Mouse (Mus musculus) gastrocnemius, adult 2 months (tissue): ENCODE data around the gene Dnajc4. TPM values are rescaled to one million over a fixed set of nuclear protein-coding genes. Genes with fewer than 3 reads are reported as not detected.

Experiments
- DNase-seq: peaks from one replicate; pipeline ENCODE4 v3.0.0; 2022
- H3K27ac ChIP-seq: fragments of 200-600 bp; 2 replicates; pipeline ENCODE4 v1.8.1; 2022; ENCODE audit warnings: mild to moderate bottlenecking
- H3K4me3 ChIP-seq: fragments of 200-600 bp; 2 replicates; pipeline ENCODE4 v1.8.1; 2022; ENCODE audit warnings: mild to moderate bottlenecking, moderate library complexity
- CTCF ChIP-seq: fragments of 200-600 bp; IDR thresholded peaks from 2 replicates; pipeline ENCODE4 v1.8.1; 2022; ENCODE audit warnings: antibody characterized with exemption, mild to moderate bottlenecking, moderate library complexity
- intact Hi-C: fragments of 180-260 bp; cut with DNase I; formaldehyde crosslinking; loops from one replicate; pipeline ENCODE4 v1.15.1; 2025
- total RNA-seq, 2 experiments: library from RNA; stranded (reverse); gene quantifications; 2 replicates each; pipeline ENCODE4 v1.2.3; 2021

Gene Dnajc4
- total RNA-seq, 2 experiments from 2014 or later, result 35.3 to 37.6 TPM

GRCm38 (mm10) chr19:6977759-6978638, 14.4 kb downstream of the Dnajc4 start:
- no peak for DNase-seq
- peak overlapping the region; percentile 100 for H3K27ac ChIP-seq
- peak overlapping the region; percentile 95 for H3K4me3 ChIP-seq
- intact Hi-C loops, result no loop called here
- no peak for TF ChIP-seq CTCF

GRCm38 (mm10) chr19:6975537-6976521, 16.5 kb downstream of the Dnajc4 start, which contains the start of gene Plcb3:
Plcb3 (minus strand) TSS chr19:6976470.
- intact Hi-C loops, result no loop called here
- Histone ChIP-seq H3K27ac (peak within 1 kb of the TSS; percentile 100), H3K4me3 (peak within 1 kb of the TSS; percentile 95)
- TF ChIP-seq CTCF, result peak; percentile 24; the same call in 1 of the 2 replicates
- DNase-seq, result peak; percentile 89

- H3K4me3 ChIP-seq, result peak within 1 kb of the TSS; percentile 95
- peak; percentile 92 for DNase-seq
- TF ChIP-seq CTCF, result no peak
- H3K27ac ChIP-seq, result peak within 1 kb of the TSS; percentile 100
- intact Hi-C loops, result no loop called here
Observed at GRCm38 (mm10) chr19:6974211-6975205, 17.9 kb downstream of the Dnajc4 start, which contains the start of gene Ppp1r14b. Ppp1r14b (plus strand) TSS chr19:6974968.

- peak overlapping the region; percentile 100 for H3K27ac ChIP-seq
- intact Hi-C loops, result no loop called here
- no peak for DNase-seq
Observed at GRCm38 (mm10) chr19:6973581-6974190, 18.7 kb downstream of the Dnajc4 start.

GRCm38 (mm10) chr19:6972247-6972917, 20.0 kb downstream of the Dnajc4 start:
- no peak overlapping the region for H3K4me3 ChIP-seq
- no peak for DNase-seq
- H3K27ac ChIP-seq, result no peak overlapping the region
- intact Hi-C loops, result no loop called here
- TF ChIP-seq CTCF, result no peak

More at GRCm38 (mm10) chr19:6973581-6974190, 18.7 kb downstream of the Dnajc4 start:
- peak overlapping the region; percentile 95 for H3K4me3 ChIP-seq
- TF ChIP-seq CTCF, result no peak

- no peak for TF ChIP-seq CTCF
- intact Hi-C loops, result no loop called here
- 0 out of 2 replicates have a peak overlapping the region, but pooled peaks have one; percentile 31 for H3K27ac ChIP-seq
- DNase-seq, result no peak
- H3K4me3 ChIP-seq, result no peak overlapping the region
Observed at GRCm38 (mm10) chr19:6971644-6972043, 20.7 kb downstream of the Dnajc4 start.

GRCm38 (mm10) chr19:6970460-6971085, 21.8 kb downstream of the Dnajc4 start:
- H3K4me3 ChIP-seq, result no peak overlapping the region
- H3K27ac ChIP-seq, result peak overlapping the region; percentile 13; the same call in 1 of the 2 replicates
- intact Hi-C loops, result no loop called here
- DNase-seq, result no peak
- no peak for TF ChIP-seq CTCF

- H3K27ac ChIP-seq, result peak overlapping the region; percentile 93
- peak; percentile 91 for DNase-seq
Observed at GRCm38 (mm10) chr19:6969665-6970381, 22.5 kb downstream of the Dnajc4 start.

GRCm38 (mm10) chr19:6969291-6969664, 23.1 kb downstream of the Dnajc4 start:
- intact Hi-C loops, result loop anchor here (2.0 kb wide), 2 partner anchors 16 to 44 kb away; partner anchors contain the start of gene Catsperz
- peak overlapping the region; percentile 93 for H3K27ac ChIP-seq
- no peak for DNase-seq
- TF ChIP-seq CTCF, result no peak
- peak overlapping the region; percentile 98 for H3K4me3 ChIP-seq

More at GRCm38 (mm10) chr19:6969665-6970381, 22.5 kb downstream of the Dnajc4 start:
- peak overlapping the region; percentile 98 for H3K4me3 ChIP-seq
- intact Hi-C loops, result loop anchor here (2.0 kb wide), 2 partner anchors 17 to 45 kb away; partner anchors contain the start of gene Catsperz
- peak; percentile 88 for TF ChIP-seq CTCF
